Mouse (Mus musculus): ENCODE measurements around the gene Adamts12. TPM values are rescaled to one million over a fixed set of nuclear protein-coding genes. Genes with fewer than 3 reads are reported as not detected.

Adamts12 gene
- total RNA-seq, 2 experiments from 2014 or later = 6.8 to 7.1 TPM

- DNase-seq (ENCODE audit: low spot score) = no peak
- intact Hi-C loops (cut with DNase I) = loop anchor here (1.0 to 2.0 kb wide), 2 partner anchors 342 to 459 kb away; no protein-coding TSS in a partner anchor
Measured at GRCm38 (mm10) chr15:11380087-11380530, 315.5 kb downstream of the Adamts12 start.

- no peak for DNase-seq (ENCODE audit: low spot score)
- intact Hi-C loops (cut with DNase I) = loop anchor here (1.0 to 2.0 kb wide), 2 partner anchors 342 to 460 kb away; no protein-coding TSS in a partner anchor
Measured at GRCm38 (mm10) chr15:11380616-11381015, 316.0 kb downstream of the Adamts12 start.

GRCm38 (mm10) chr15:11382585-11382984 lies 318.0 kb downstream of the Adamts12 start:
- intact Hi-C loops (cut with DNase I) = no loop called here
- no peak for DNase-seq (ENCODE audit: low spot score)

- intact Hi-C loops (cut with DNase I) = no loop called here
- DNase-seq (ENCODE audit: low spot score) = no peak
Measured at GRCm38 (mm10) chr15:11383796-11384195, 319.2 kb downstream of the Adamts12 start.

- intact Hi-C loops (cut with DNase I) = no loop called here
- no peak for DNase-seq (ENCODE audit: low spot score)
Measured at GRCm38 (mm10) chr15:11392903-11393302, 328.3 kb downstream of the Adamts12 start.

- DNase-seq (ENCODE audit: low spot score) = no peak
- intact Hi-C loops (cut with DNase I) = no loop called here
Measured at GRCm38 (mm10) chr15:11396421-11396820, 331.8 kb downstream of the Adamts12 start.

Other genes with a start within 250 kb of the Adamts12 start
- gene C1qtnf3, start 112.5 kb upstream of the Adamts12 start, total RNA-seq (2021) = under 1 TPM in 1 of 2 experiments, not detected in 1; 0.13 TPM
- 10 to 100 TPM; 31.2 to 32.7 TPM for gene Amacr, start 83.0 kb upstream of the Adamts12 start, total RNA-seq (2021)
- not detected for gene Slc45a2, start 64.1 kb upstream of the Adamts12 start, total RNA-seq (2021)
- under 1 TPM in 1 of 2 experiments, not detected in 1; 0.08 TPM for gene Rxfp3, start 26.8 kb upstream of the Adamts12 start, total RNA-seq (2021)

All from heart, postnatal 25 days (tissue).